Mouse (Mus musculus) kidney, adult 2 months (tissue): Measurements from ENCODE around the gene Ubn1.

Experiments
- CTCF ChIP-seq: fragments of 200-500 bp; conservative IDR thresholded peaks from 2 replicates; pipeline ENCODE4 v1.5.1; 2011; ENCODE audit warnings: low read depth, mild to moderate bottlenecking, control low read depth, low read length, moderate library complexity, mixed read lengths; ENCODE audit not compliant: insufficient read depth, insufficient read length
- POLR2A ChIP-seq: fragments of 200-500 bp; IDR thresholded peaks from one replicate; pipeline ENCODE4 v1.6.1; 2011; ENCODE audit warnings: low read depth, low read length, control low read depth

DNA sequence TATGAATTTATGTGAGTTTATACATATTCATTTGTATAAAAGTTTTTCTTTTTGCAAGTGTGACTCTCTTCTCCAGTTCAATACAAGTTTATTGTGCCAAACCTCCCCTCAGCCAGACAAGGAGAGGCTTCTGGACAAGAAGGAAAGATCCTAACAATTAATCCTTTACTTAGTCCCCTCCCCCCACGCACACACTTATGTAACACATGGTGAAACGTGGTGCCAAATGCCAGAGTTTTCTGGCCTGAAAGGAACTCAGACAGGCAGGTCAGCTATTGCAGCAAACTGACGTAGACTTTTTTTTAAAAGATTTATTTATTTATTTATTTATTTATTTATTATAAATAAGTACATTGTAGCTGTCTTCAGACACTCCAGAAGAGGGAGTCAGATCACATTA lies 49.2 kb upstream of the Ubn1 start:
- no peak for TF ChIP-seq CTCF
- TF ChIP-seq POLR2A: no peak
